Mouse (Mus musculus): ENCODE measurements around the gene Tnk2. TPM values are rescaled to one million over a fixed set of nuclear protein-coding genes. Genes with fewer than 3 reads are reported as not detected.

The Tnk2 gene
- polyA plus RNA-seq, 1 experiment from 2014 or later, result 4.5 TPM

DNA sequence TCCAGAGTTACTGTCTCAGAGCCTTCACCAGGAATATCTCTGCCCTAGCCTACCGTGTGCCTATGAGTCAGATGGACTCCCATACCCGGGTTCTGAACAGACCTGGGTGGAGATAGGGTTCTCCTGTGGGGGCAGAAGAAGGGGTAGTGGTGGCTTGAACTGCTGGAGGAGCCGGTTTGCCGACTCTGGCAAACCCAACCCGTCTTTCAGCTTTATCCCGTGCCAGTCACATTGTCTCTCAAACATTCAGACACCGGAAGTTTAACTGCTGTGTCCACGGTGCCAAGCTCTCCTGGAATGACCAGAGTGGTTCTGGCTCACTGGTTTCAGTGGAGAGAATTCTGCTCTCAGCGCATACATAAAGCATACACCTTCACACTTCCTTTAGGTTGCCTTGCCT is 2.3 kb downstream of the Tnk2 start:
- Histone ChIP-seq H3K27ac (replicated peaks) (peak overlapping the region; percentile 80; the same call in 1 of the 2 replicates), H3K27me3 (peaks cover 13% of the 10 kb centered on the region), H3K4me1 (replicated peaks) (peaks cover 47% of the 10 kb centered on the region), H3K9me3 (replicated peaks) (no peaks in the 10 kb centered on the region), H3K9ac (peak overlapping the region; percentile 94; the same call in 1 of the 2 replicates), H3K4me3 (replicated peaks) (peak overlapping the region; percentile 87), H3K36me3 (replicated peaks) (peaks cover 3% of the 10 kb centered on the region; the same call in 1 of the 2 replicates), H3K4me2 (peak overlapping the region; percentile 99)
- 76% methylated on average over 9 of the region's 9 CpGs for WGBS (ENCODE audit: insufficient replicate concordance)
- ATAC-seq (ENCODE audit: insufficient read depth), result no peak

DNA sequence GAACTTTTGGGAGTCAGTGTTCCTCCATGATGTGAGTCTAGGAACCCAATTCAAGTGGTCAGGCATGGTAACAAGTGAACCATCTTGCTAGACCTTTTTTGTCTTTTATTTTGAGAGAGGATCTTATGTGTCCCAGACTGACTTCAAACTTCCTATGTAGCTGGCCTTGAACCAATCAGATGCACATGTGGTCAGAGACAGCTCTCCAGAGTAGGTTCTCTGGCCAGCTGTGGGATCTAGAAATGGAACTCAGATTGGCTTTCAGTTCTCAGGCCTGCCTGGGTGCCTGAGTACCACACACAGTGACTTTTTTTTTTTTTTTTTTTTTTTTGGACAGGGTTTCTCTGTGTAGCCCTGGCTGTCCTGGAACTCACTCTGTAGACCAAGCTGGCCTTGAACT is 4.0 kb downstream of the Tnk2 start:
- peaks cover 7% of the 10 kb centered on the region; the same call in 1 of the 2 replicates for H3K36me3 ChIP-seq (replicated peaks)
- no peak overlapping the region for H3K27ac ChIP-seq (replicated peaks)
- H3K9me3 ChIP-seq (replicated peaks), result no peaks in the 10 kb centered on the region
- no peak overlapping the region for H3K4me3 ChIP-seq (replicated peaks)
- H3K4me2 ChIP-seq, result no peak overlapping the region
- H3K27me3 ChIP-seq, result no peaks in the 10 kb centered on the region
- ATAC-seq (ENCODE audit: insufficient read depth), result no peak
- no peak overlapping the region for H3K9ac ChIP-seq
- peaks cover 44% of the 10 kb centered on the region for H3K4me1 ChIP-seq (replicated peaks)

DNA sequence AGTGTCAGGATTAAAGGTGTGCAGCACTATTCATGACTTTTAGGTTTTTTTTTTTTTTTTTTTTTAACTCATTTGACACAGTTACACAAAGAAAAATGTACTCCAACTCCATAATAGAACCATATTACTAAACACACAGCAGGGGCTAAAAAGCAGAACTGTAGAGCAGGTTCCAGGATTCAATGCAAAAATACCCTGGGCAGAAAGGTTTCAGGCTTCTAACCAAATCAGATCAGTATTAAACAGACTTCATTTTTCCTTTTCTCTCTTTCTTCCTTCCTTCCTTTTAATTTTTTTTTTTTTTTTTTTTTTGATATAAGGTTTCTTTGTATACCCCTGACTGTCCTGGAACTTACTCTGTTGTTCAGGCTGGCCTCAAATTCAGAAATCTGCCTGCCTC is 6.8 kb downstream of the Tnk2 start:
- peak overlapping the region; percentile 59 for H3K27ac ChIP-seq (replicated peaks)
- ATAC-seq (ENCODE audit: insufficient read depth), result no peak
- no peaks in the 10 kb centered on the region for H3K9me3 ChIP-seq (replicated peaks)
- H3K4me2 ChIP-seq, result peak overlapping the region; percentile 21
- H3K27me3 ChIP-seq, result no peaks in the 10 kb centered on the region
- no peak overlapping the region for H3K4me3 ChIP-seq (replicated peaks)
- H3K9ac ChIP-seq, result no peak overlapping the region
- peaks cover 30% of the 10 kb centered on the region for H3K4me1 ChIP-seq (replicated peaks)
- peaks cover 7% of the 10 kb centered on the region; the same call in 1 of the 2 replicates for H3K36me3 ChIP-seq (replicated peaks)

DNA sequence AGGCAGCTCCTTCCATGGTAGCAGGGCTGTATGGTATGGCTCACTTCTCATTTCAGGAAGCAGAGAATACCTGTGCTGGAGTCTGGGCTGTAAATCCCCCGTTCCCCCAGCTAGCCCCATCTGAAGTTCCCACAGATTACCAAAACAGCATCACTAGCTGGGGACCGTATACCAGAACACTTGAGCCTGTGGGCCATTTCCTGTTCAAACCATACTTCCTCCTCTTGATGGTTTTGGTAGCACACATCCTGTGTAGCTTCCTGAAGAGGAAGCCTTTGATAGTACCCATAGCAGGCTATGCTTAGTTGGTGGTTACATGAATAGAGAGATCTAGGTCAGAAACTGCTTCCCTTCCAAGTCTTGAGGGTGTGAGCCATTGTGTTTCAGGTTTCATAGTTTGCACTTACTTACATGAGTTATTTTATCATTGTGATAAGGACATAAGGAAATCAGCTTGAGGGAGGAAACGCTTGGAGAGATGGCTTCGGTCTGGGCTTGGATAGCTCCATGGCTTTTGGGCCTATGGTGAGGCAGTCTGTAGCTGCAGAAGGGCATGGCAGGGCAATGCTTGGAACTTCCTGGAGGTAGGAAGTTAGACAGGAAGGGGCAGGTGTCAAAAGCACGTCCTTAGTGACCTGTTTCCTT is 7.4 kb downstream of the Tnk2 start:
- Histone ChIP-seq H3K4me3 (replicated peaks) (no peak overlapping the region), H3K4me2 (peak overlapping the region; percentile 21), H3K4me1 (replicated peaks) (peaks cover 27% of the 10 kb centered on the region), H3K27ac (replicated peaks) (peak overlapping the region; percentile 59), H3K36me3 (replicated peaks) (peaks cover 7% of the 10 kb centered on the region; the same call in 1 of the 2 replicates), H3K9me3 (replicated peaks) (no peaks in the 10 kb centered on the region), H3K9ac (no peak overlapping the region), H3K27me3 (no peaks in the 10 kb centered on the region)
- 30% methylated on average over 5 of the region's 5 CpGs for WGBS (ENCODE audit: insufficient replicate concordance)
- no peak; the same call in 1 of the 2 replicates for ATAC-seq (ENCODE audit: insufficient read depth)

DNA sequence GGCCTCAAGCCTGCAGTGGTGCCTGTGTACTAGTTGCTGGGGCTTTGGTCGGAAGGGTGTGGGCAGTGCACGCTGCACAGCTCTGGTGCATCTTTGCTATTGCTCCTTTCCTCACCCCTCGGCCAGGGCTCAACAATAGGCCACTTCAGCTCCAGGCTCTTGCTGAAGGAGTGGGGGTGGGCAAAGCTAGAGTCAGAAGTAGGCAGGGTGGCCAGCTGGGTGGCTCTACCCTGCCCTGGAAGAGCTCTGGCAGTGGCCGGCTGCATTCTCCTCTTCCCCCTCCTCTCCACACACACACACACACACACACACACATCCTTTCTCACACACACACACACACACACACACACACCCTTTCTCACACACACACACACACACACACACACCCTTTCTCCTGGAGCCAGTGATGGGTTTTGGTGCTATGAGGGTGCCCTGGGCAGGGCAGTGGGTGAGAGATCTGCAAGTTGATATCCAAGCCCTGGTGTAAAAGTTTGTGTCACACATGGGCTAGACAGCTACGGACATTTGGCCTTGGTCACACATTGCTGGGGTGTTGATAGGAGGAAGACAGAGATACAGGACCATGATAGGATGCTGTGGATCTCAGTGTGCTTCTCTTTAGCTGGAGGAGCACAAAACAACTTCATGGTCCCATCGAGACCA is 10.5 kb downstream of the Tnk2 start:
- peaks cover 7% of the 10 kb centered on the region; the same call in 1 of the 2 replicates for H3K36me3 ChIP-seq (replicated peaks)
- no peak overlapping the region for H3K27ac ChIP-seq (replicated peaks)
- no peak for ATAC-seq (ENCODE audit: insufficient read depth)
- H3K4me3 ChIP-seq (replicated peaks), result no peak overlapping the region
- no peaks in the 10 kb centered on the region for H3K9me3 ChIP-seq (replicated peaks)
- peaks cover 44% of the 10 kb centered on the region for H3K4me1 ChIP-seq (replicated peaks)
- WGBS (ENCODE audit: insufficient replicate concordance), result 70% methylated on average over 6 of the region's 6 CpGs
- H3K27me3 ChIP-seq, result no peaks in the 10 kb centered on the region
- no peak overlapping the region for H3K4me2 ChIP-seq
- no peak overlapping the region for H3K9ac ChIP-seq

DNA sequence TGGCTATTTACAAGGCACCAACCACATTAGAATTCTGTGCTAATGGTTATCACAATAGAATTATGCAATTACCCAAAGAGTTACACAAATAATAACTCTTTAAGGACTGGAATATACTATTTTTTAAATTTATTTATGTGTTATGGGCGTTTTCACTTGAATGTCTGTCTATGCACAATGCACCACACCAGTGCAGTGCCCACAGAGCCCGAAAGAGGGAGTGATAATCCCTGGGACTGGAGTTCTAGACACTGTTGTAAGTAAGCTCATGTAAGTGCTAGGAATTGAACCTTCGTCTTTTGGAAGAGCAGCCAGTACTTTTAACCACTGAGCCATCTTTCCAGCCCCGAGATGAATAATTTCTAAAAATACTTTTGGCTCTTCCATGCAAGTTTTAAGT is 11.9 kb downstream of the Tnk2 start:
- WGBS (ENCODE audit: insufficient replicate concordance), result 76% methylated on average over 4 of the region's 4 CpGs
- H3K4me2 ChIP-seq, result no peak overlapping the region
- H3K36me3 ChIP-seq (replicated peaks), result peaks cover 7% of the 10 kb centered on the region; the same call in 1 of the 2 replicates
- no peaks in the 10 kb centered on the region for H3K27me3 ChIP-seq
- no peak overlapping the region for H3K27ac ChIP-seq (replicated peaks)
- no peaks in the 10 kb centered on the region for H3K9me3 ChIP-seq (replicated peaks)
- no peak overlapping the region for H3K4me3 ChIP-seq (replicated peaks)
- H3K9ac ChIP-seq, result no peak overlapping the region
- H3K4me1 ChIP-seq (replicated peaks), result peaks cover 58% of the 10 kb centered on the region
- ATAC-seq (ENCODE audit: insufficient read depth), result no peak

DNA sequence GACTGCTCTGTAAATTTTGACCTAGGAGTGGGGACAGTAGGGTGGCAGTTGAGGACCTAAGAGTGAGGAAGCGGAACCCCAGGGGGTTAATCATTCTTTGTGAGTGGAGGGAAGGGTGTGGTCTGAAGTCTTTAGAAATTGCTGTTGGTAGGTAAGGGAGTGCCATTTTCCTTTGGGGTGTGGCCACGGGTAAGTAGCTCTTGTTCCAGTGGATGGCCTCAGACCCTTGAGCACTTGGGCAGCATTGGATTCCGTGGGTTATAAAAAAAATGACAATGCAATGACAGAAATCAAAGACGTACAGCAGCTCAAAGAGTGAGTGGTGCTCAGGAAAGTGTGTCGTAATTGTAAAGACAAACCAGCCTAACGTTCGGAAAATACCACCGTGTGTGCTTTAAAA is 12.6 kb downstream of the Tnk2 start:
- no peak for ATAC-seq (ENCODE audit: insufficient read depth)
- Histone ChIP-seq H3K4me3 (replicated peaks) (no peak overlapping the region), H3K4me1 (replicated peaks) (peaks cover 58% of the 10 kb centered on the region), H3K4me2 (no peak overlapping the region), H3K9me3 (replicated peaks) (no peaks in the 10 kb centered on the region), H3K27me3 (no peaks in the 10 kb centered on the region), H3K9ac (no peak overlapping the region), H3K27ac (replicated peaks) (no peak overlapping the region; the same call in 1 of the 2 replicates), H3K36me3 (replicated peaks) (peaks cover under 1% of the 10 kb centered on the region; the same call in 1 of the 2 replicates)
- WGBS (ENCODE audit: insufficient replicate concordance), result 63% methylated on average over 8 of the region's 8 CpGs

DNA sequence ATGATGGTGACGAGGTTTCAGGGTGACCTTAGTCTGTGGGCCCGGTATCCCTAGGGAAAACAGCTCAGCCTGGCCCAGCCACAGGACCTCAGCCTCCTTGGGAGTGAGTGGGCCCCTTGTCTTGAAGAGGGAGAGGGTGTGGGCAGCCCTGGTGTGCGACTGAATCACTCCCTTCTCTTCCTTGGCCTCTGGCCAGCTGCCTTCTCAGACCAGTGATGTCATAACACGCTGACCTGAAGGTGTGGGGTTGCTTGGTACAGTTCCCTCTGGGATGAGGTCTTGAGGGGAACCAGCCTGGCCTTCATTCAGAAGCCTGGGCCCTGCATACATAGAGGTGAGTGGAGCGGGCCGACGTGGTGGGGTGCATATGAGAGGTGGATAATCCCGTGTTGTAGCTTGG is 13.1 kb downstream of the Tnk2 start:
- Histone ChIP-seq H3K4me3 (replicated peaks) (no peak overlapping the region), H3K9ac (no peak overlapping the region), H3K27ac (replicated peaks) (no peak overlapping the region), H3K36me3 (replicated peaks) (no peaks in the 10 kb centered on the region), H3K27me3 (no peaks in the 10 kb centered on the region), H3K4me2 (no peak overlapping the region), H3K9me3 (replicated peaks) (no peaks in the 10 kb centered on the region), H3K4me1 (replicated peaks) (peaks cover 61% of the 10 kb centered on the region)
- ATAC-seq (ENCODE audit: insufficient read depth), result no peak
- WGBS (ENCODE audit: insufficient replicate concordance), result 75% methylated on average over 8 of the region's 8 CpGs

DNA sequence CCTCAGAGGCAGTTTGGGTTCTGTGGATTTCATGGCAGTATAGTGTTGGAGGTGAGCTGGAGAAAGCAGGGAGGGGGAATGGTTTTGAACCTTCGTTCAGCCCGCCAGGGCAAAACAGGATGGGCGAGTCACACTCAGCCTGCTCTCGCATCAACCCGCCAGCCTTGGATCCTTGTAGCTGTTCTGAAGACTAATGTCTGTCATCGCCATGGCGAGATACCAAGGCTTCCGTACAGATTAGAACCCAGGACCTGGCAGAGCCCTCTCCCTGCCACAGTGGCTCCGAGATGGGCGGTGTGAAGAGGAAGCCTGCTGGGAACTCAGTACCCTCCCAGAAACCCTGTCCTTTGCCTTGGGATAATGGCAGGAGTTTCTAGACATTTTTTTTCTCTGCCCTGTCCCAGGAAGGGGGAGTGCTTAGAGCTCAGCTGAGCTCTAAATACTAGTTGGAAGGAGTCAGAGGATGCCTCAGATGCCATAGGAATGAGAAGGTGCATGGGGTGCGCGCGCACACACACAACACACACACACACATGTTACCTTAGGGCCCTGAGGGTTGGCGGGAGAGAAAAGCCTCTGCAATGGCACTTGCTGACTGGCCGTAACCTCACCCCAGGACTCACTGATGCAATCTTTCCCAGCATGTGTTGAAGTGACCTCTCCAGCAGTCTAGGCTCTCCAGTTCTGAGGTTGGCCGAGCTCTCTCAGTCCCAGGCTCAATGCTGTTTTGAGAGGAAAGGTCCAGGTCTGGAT is 14.0 kb downstream of the Tnk2 start:
- Histone ChIP-seq H3K9me3 (replicated peaks) (no peaks in the 10 kb centered on the region), H3K27me3 (no peaks in the 10 kb centered on the region), H3K4me2 (no peak overlapping the region), H3K4me3 (replicated peaks) (no peak overlapping the region), H3K4me1 (replicated peaks) (peaks cover 70% of the 10 kb centered on the region), H3K36me3 (replicated peaks) (no peaks in the 10 kb centered on the region), H3K27ac (replicated peaks) (no peak overlapping the region), H3K9ac (no peak overlapping the region)
- 81% methylated on average over 16 of the region's 16 CpGs for WGBS (ENCODE audit: insufficient replicate concordance)
- 0 out of 2 replicates have a peak, but pooled peaks have one; percentile 21 for ATAC-seq (ENCODE audit: insufficient read depth)

DNA sequence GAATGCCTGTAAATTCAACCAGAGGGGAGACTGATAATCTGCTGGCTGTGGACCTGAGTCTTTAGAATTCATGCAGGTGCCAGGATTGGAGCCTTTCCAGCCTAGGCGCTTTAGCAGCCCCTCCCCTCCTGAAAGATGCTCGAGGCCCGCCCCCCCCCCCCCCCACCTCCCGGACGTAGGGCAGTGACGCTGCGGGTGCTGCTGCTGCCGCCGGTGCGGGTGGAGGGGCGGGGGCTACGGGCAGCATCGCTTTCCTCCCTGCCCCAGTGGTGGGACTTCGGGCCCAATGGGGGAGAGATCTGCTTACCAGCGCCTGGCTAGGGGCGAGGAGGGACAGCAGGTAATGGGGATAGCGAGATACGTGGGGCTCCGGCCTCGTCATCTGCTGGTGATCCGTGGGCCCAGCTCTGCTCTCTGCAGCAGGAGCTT is 15.1 kb downstream of the Tnk2 start:
- H3K4me1 ChIP-seq (replicated peaks), result peaks cover 80% of the 10 kb centered on the region
- no peak overlapping the region for H3K27ac ChIP-seq (replicated peaks)
- H3K9ac ChIP-seq, result no peak overlapping the region; the same call in 1 of the 2 replicates
- WGBS (ENCODE audit: insufficient replicate concordance), result 4% methylated on average over 17 of the region's 21 CpGs
- no peaks in the 10 kb centered on the region for H3K27me3 ChIP-seq
- no peak for ATAC-seq (ENCODE audit: insufficient read depth)
- H3K36me3 ChIP-seq (replicated peaks), result no peaks in the 10 kb centered on the region
- H3K4me3 ChIP-seq (replicated peaks), result 0 out of 2 replicates have a peak overlapping the region, but pooled peaks have one; percentile 18
- peak overlapping the region; percentile 53 for H3K4me2 ChIP-seq
- no peaks in the 10 kb centered on the region for H3K9me3 ChIP-seq (replicated peaks)

DNA sequence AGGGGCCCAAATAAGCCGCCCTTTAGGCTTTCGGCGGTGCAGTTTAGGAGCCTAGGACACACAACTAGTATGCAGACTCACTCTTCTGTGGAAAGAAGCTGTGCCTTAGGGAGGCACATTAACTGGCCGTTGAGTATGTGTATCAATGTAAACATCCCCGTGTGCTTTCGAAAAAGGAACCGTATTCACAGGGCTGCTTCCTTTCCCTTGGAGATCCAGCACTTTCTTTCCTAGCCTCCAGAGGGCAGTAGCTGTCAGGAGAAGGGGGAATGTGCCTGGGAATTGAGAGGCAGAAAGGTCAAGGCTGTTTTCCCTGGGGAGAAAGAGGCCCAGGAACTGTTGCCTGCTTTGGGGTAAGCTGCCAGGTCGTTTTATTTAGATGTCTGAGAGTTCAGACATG is 15.7 kb downstream of the Tnk2 start:
- no peaks in the 10 kb centered on the region for H3K36me3 ChIP-seq (replicated peaks)
- 17% methylated on average over 8 of the region's 8 CpGs for WGBS (ENCODE audit: insufficient replicate concordance)
- H3K4me3 ChIP-seq (replicated peaks), result 0 out of 2 replicates have a peak overlapping the region, but pooled peaks have one; percentile 18
- H3K27me3 ChIP-seq, result no peaks in the 10 kb centered on the region
- H3K4me1 ChIP-seq (replicated peaks), result peaks cover 86% of the 10 kb centered on the region
- no peak for ATAC-seq (ENCODE audit: insufficient read depth)
- H3K4me2 ChIP-seq, result peak overlapping the region; percentile 53
- peak overlapping the region; percentile 25; the same call in 1 of the 2 replicates for H3K27ac ChIP-seq (replicated peaks)
- no peak overlapping the region for H3K9ac ChIP-seq
- no peaks in the 10 kb centered on the region for H3K9me3 ChIP-seq (replicated peaks)
